Mouse (Mus musculus) adrenal gland, postnatal 25 days (tissue): ENCODE measurements around the gene Msgn1. TPM values are rescaled to one million over a fixed set of nuclear protein-coding genes. Genes with fewer than 3 reads are reported as not detected.

Source experiments
- DNase-seq: peaks from one replicate; pipeline ENCODE4 v3.0.0; 2021; ENCODE audit warnings: mixed read lengths
- total RNA-seq: library from RNA; stranded (reverse); gene quantifications from 2 replicates; pipeline ENCODE4 v1.2.3, GENCODE M21; 2021

The Msgn1 gene
- total RNA-seq, 1 experiment from 2014 or later, result not detected

- no peak for DNase-seq
Observed at GRCm38 (mm10) chr12:11198551-11198950, 10.2 kb downstream of the Msgn1 start.

- DNase-seq, result no peak
Observed at GRCm38 (mm10) chr12:11198026-11198425, 10.7 kb downstream of the Msgn1 start.

- no peak for DNase-seq
Observed at GRCm38 (mm10) chr12:11196830-11197229, 11.9 kb downstream of the Msgn1 start.

GRCm38 (mm10) chr12:11196142-11196597 lies 12.6 kb downstream of the Msgn1 start:
- DNase-seq, result peak; percentile 75

- no peak for DNase-seq
Observed at GRCm38 (mm10) chr12:11195031-11195430, 13.7 kb downstream of the Msgn1 start.

GRCm38 (mm10) chr12:11178486-11179154 lies 30.2 kb downstream of the Msgn1 start:
- DNase-seq, result peak; percentile 89

- DNase-seq, result no peak
Observed at GRCm38 (mm10) chr12:11177408-11178394, 31.1 kb downstream of the Msgn1 start.

GRCm38 (mm10) chr12:11158670-11159069 lies 50.1 kb downstream of the Msgn1 start:
- DNase-seq, result no peak

Other genes with a start within 250 kb of the Msgn1 start
- 2.7 and 2.8 TPM in 2 replicates for gene Kcns3, start 57.9 kb downstream of the Msgn1 start, total RNA-seq
- gene Gen1, start 56.8 kb upstream of the Msgn1 start, total RNA-seq, result 4.9 and 5.8 TPM in 2 replicates
- gene Smc6, start 56.9 kb upstream of the Msgn1 start, total RNA-seq, result 36.7 and 44.5 TPM in 2 replicates
- gene Vsnl1, start 227.6 kb upstream of the Msgn1 start, total RNA-seq, result 26.5 and 30.9 TPM in 2 replicates
- gene Rad51ap2, start 247.1 kb upstream of the Msgn1 start, total RNA-seq, result 0.43 TPM in 1 of 2 replicates, not detected in the other